Mouse (Mus musculus) forebrain, embryonic 10.5 days (tissue): ENCODE data around the gene Rgl2. TPM values are rescaled to one million over a fixed set of nuclear protein-coding genes. Genes with fewer than 3 reads are reported as not detected.

Experiments
- DNase-seq: peaks from one replicate; pipeline ENCODE4 v3.0.0-alpha.2; 2017; ENCODE audit warnings: low spot score; ENCODE audit errors: extremely low spot score
- H3K27ac ChIP-seq: fragments of 300-500 bp; sonication (generic); 2 replicates; pipeline ENCODE4 v1.5.1; 2016; ENCODE audit warnings: mild to moderate bottlenecking
- H3K27me3 ChIP-seq: fragments of 300-500 bp; sonication (generic); 2 replicates; pipeline ENCODE4 v1.6.1; 2016; ENCODE audit warnings: mild to moderate bottlenecking; ENCODE audit not compliant: poor library complexity, severe bottlenecking
- H3K36me3 ChIP-seq: fragments of 300-500 bp; sonication (generic); replicated peaks from 2 replicates; pipeline ENCODE4 v1.6.1; 2016; ENCODE audit warnings: mild to moderate bottlenecking, moderate library complexity
- H3K4me1 ChIP-seq: fragments of 300-500 bp; sonication (generic); 2 replicates; pipeline ENCODE4 v1.6.1; 2016
- H3K4me3 ChIP-seq: fragments of 300-500 bp; sonication (generic); 2 replicates; pipeline ENCODE4 v1.5.1; 2016; ENCODE audit warnings: mild to moderate bottlenecking, moderate library complexity
- H3K9me3 ChIP-seq: fragments of 300-500 bp; sonication (generic); 2 replicates; pipeline ENCODE4 v1.6.1; 2016; ENCODE audit warnings: mild to moderate bottlenecking, moderate library complexity
- WGBS: fragments of 180-500 bp; shearing (Covaris S2); methylation state at CpG from one replicate; pipeline ENCODE4 v1.1.7; 2016; 5-methylcytosine and 5-hydroxymethylcytosine counted together
- polyA plus RNA-seq: library from polyadenylated mRNA; unstranded; fragments of >200 nt; fragmentation: Nextera tagmentation; extraction: Ambion mirVana; gene quantifications from 2 replicates; pipeline ENCODE4 v1.2.1, GENCODE M21; 2016

Rgl2 gene
- polyA plus RNA-seq, 1 experiment from 2014 or later: 46.7 TPM

- WGBS: 96% methylated on average over 13 of the region's 13 CpGs
- no peaks in the 10 kb centered on the region for H3K9me3 ChIP-seq
- no peak for DNase-seq
- no peak overlapping the region for H3K27ac ChIP-seq
- no peaks in the 10 kb centered on the region for H3K27me3 ChIP-seq
- H3K4me3 ChIP-seq: no peak overlapping the region
- H3K36me3 ChIP-seq: peaks cover 72% of the 10 kb centered on the region
- peaks cover 23% of the 10 kb centered on the region for H3K4me1 ChIP-seq
Measured at GRCm38 (mm10) chr17:33959135-33959534, 29.8 kb downstream of the Rgl2 start.

- no peak for DNase-seq
- Histone ChIP-seq H3K36me3 (peaks cover 70% of the 10 kb centered on the region), H3K4me3 (no peak overlapping the region), H3K27me3 (no peaks in the 10 kb centered on the region), H3K27ac (no peak overlapping the region), H3K4me1 (peaks cover 17% of the 10 kb centered on the region), H3K9me3 (no peaks in the 10 kb centered on the region)
- 94% methylated on average over 15 of the region's 15 CpGs for WGBS
Measured at GRCm38 (mm10) chr17:33959948-33960347, 30.6 kb downstream of the Rgl2 start.

- WGBS: 94% methylated on average over 7 of the region's 7 CpGs
- DNase-seq: no peak
- Histone ChIP-seq H3K27me3 (no peaks in the 10 kb centered on the region), H3K9me3 (no peaks in the 10 kb centered on the region), H3K27ac (no peak overlapping the region), H3K4me3 (no peak overlapping the region), H3K36me3 (peaks cover 87% of the 10 kb centered on the region), H3K4me1 (0 out of 2 replicates have a peak, but pooled peaks cover under 1% of the 10 kb centered on the region)
Measured at GRCm38 (mm10) chr17:33962876-33963275, 33.5 kb downstream of the Rgl2 start.

DNA sequence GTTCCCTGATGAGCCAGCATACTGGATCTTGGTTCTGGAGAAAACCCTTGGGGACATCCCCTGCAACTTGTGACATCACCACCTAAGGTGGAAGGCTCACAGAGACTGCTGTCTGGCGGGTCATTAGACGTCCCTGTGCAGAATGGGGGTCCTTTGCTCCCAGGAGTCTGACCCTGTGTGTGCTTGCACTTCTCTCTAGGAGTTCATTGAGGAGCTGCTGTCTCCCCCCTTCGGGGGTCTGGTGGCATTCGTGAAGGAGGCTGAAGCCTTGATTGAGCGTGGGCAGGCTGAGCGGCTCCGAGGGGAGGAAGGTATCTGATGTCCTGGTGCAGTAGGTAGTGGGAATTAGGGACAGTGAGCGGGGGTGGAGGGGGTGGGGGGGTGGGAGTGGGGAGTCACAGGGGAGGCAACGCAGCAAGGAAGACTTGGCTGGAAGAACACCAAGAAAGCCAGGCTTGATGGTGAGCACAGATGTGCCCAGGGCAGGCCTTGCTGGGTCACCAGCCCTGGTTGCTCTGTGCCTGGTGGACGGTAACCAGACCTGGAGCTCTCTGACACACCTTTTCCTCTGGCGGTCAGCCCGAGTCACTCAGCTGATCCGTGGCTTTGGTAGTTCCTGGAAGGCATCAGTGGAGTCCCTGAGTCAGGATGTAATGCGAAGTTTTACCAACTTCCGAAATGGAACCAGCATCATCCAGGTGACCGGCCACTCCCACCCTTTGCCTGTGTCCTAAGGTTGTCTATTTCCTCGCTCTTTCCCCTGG lies 35.9 kb downstream of the Rgl2 start:
- Histone ChIP-seq H3K36me3 (peaks cover 63% of the 10 kb centered on the region), H3K27me3 (no peaks in the 10 kb centered on the region), H3K27ac (no peak overlapping the region), H3K4me3 (no peak overlapping the region), H3K4me1 (0 out of 2 replicates have a peak, but pooled peaks cover 3% of the 10 kb centered on the region), H3K9me3 (no peaks in the 10 kb centered on the region)
- 90% methylated on average over 17 of the region's 17 CpGs for WGBS
- no peak for DNase-seq

DNA sequence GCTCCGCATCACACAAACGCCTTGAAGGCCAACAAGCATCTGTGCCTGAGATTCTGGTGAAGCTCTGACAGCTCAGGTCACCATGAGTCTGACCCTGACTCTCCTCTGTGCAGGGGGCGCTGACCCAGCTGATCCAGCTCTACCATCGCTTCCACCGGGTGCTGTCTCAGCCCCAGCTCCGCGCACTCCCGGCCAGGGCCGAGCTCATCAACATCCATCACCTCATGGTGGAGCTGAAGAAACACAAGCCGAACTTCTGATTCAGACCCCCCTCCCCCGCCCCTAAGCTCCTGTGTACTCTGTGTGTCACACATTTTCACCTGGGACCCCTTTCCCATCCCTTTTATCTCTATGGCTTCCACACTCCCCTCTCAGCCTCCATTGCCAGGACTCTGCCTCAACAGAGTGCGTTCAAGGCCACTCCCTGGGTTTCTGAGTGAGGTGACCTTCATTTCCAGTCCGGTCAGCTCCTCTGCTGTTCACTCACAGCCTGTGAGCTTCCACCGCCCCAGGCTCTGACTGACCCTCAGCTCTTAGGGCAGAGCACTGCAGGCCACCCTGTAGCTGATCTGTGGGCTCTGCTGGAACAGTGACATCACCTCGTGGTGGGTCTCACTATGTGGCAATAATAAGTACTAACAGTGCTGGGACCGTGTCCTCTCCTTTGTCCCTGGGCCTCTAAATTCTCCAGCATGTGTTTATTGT lies 36.7 kb downstream of the Rgl2 start:
- WGBS: 89% methylated on average over 16 of the region's 16 CpGs
- no peak overlapping the region for H3K27ac ChIP-seq
- no peak for DNase-seq
- H3K36me3 ChIP-seq: peaks cover 56% of the 10 kb centered on the region
- H3K4me1 ChIP-seq: 0 out of 2 replicates have a peak, but pooled peaks cover 3% of the 10 kb centered on the region
- H3K27me3 ChIP-seq: no peaks in the 10 kb centered on the region
- peak overlapping the region; percentile 8; the same call in 1 of the 2 replicates for H3K4me3 ChIP-seq
- no peaks in the 10 kb centered on the region for H3K9me3 ChIP-seq

DNA sequence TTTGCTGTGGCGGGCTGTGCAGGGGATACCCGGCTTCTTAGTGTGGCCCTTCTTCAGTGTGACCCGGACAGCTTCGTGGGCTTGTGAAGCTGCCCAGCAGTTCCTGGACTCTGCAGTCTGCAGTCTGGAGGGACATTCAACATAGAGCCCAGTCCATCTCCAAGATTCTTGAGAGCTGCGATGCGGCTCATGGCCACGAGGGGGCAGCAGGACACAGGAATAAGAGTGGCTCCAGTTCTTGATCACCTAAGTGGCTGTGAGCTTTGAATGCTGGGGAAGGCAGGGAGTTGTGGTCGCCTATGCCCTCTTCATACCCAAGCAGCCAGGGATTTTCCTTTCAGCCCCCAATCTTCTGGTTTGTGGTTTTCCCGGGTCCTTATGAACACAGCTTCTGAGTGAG lies 39.1 kb downstream of the Rgl2 start:
- H3K27ac ChIP-seq: no peak overlapping the region
- no peaks in the 10 kb centered on the region for H3K9me3 ChIP-seq
- H3K36me3 ChIP-seq: peaks cover 31% of the 10 kb centered on the region
- H3K27me3 ChIP-seq: no peaks in the 10 kb centered on the region
- H3K4me1 ChIP-seq: 0 out of 2 replicates have a peak, but pooled peaks cover 3% of the 10 kb centered on the region
- H3K4me3 ChIP-seq: peak overlapping the region; percentile 12; the same call in 1 of the 2 replicates
- DNase-seq: peak; percentile 83
- WGBS: 5% methylated on average over 9 of the region's 9 CpGs

- Histone ChIP-seq H3K27me3 (no peaks in the 10 kb centered on the region), H3K4me1 (0 out of 2 replicates have a peak, but pooled peaks cover 3% of the 10 kb centered on the region), H3K36me3 (peaks cover 27% of the 10 kb centered on the region), H3K4me3 (peak overlapping the region; percentile 12; the same call in 1 of the 2 replicates), H3K9me3 (no peaks in the 10 kb centered on the region), H3K27ac (no peak overlapping the region)
- 28% methylated on average over 5 of the region's 5 CpGs for WGBS
- no peak for DNase-seq
Measured at GRCm38 (mm10) chr17:33968927-33969326, 39.6 kb downstream of the Rgl2 start.

DNA sequence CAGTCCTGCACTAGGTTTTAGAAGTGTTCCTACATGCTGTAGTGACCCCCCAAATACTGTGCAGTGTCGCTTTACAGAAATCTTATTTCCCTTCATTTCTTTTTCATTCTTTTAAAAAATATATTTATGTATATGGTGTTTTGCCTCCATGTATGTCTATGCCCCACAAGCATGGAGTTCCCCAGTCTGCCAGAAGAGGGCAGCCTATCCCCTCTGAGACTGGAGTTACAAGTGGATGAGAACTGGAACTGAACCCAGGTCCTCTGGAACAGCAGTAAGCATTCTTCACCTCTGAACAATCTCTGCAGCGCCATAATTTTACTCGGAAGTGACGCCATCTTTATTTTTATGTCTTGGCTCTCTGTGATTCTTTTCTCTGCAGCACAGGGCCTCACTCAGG lies 40.1 kb downstream of the Rgl2 start:
- no peaks in the 10 kb centered on the region for H3K27me3 ChIP-seq
- H3K4me1 ChIP-seq: 0 out of 2 replicates have a peak, but pooled peaks cover 3% of the 10 kb centered on the region
- WGBS: 76% methylated on average over 4 of the region's 4 CpGs
- peaks cover 23% of the 10 kb centered on the region for H3K36me3 ChIP-seq
- H3K4me3 ChIP-seq: no peak overlapping the region
- no peaks in the 10 kb centered on the region for H3K9me3 ChIP-seq
- no peak for DNase-seq
- no peak overlapping the region for H3K27ac ChIP-seq

- H3K36me3 ChIP-seq: no peaks in the 10 kb centered on the region
- H3K27ac ChIP-seq: no peak overlapping the region
- no peak for DNase-seq
- 9% methylated on average over 1 of the region's 1 CpGs for WGBS
- H3K4me3 ChIP-seq: no peak overlapping the region
- H3K4me1 ChIP-seq: peaks cover 5% of the 10 kb centered on the region
- peaks cover 19% of the 10 kb centered on the region for H3K27me3 ChIP-seq
- H3K9me3 ChIP-seq: no peaks in the 10 kb centered on the region
Measured at GRCm38 (mm10) chr17:33972691-33973090, 43.3 kb downstream of the Rgl2 start.

- no peak overlapping the region for H3K4me3 ChIP-seq
- 58% methylated on average over 3 of the region's 3 CpGs for WGBS
Measured at GRCm38 (mm10) chr17:33973572-33973971, 44.2 kb downstream of the Rgl2 start.

GRCm38 (mm10) chr17:33977861-33978557 lies 48.7 kb downstream of the Rgl2 start:
- peaks cover 35% of the 10 kb centered on the region for H3K4me1 ChIP-seq
- peak overlapping the region; percentile 48; the same call in 1 of the 2 replicates for H3K27ac ChIP-seq
- WGBS: 2% methylated on average over 57 of the region's 57 CpGs
- no peak for DNase-seq
- H3K9me3 ChIP-seq: no peaks in the 10 kb centered on the region
- peak overlapping the region; percentile 53 for H3K4me3 ChIP-seq
- H3K27me3 ChIP-seq: peaks cover 52% of the 10 kb centered on the region
- H3K36me3 ChIP-seq: no peaks in the 10 kb centered on the region

More at GRCm38 (mm10) chr17:33973572-33973971, 44.2 kb downstream of the Rgl2 start:
- peaks cover 13% of the 10 kb centered on the region for H3K4me1 ChIP-seq
- no peaks in the 10 kb centered on the region for H3K9me3 ChIP-seq
- no peak overlapping the region for H3K27ac ChIP-seq
- DNase-seq: no peak
- no peaks in the 10 kb centered on the region for H3K36me3 ChIP-seq
- H3K27me3 ChIP-seq: peaks cover 28% of the 10 kb centered on the region

GRCm38 (mm10) chr17:33978631-33979031 lies 49.3 kb downstream of the Rgl2 start:
- Histone ChIP-seq H3K36me3 (no peaks in the 10 kb centered on the region), H3K27me3 (peaks cover 52% of the 10 kb centered on the region), H3K27ac (peak overlapping the region; percentile 48; the same call in 1 of the 2 replicates), H3K4me3 (peak overlapping the region; percentile 53), H3K4me1 (peaks cover 35% of the 10 kb centered on the region), H3K9me3 (no peaks in the 10 kb centered on the region)
- DNase-seq: peak; percentile 55
- 1% methylated on average over 17 of the region's 17 CpGs for WGBS
